8 mouse cellular contexts compared by ENCODE assay signal in genomic region chr9:48740098-48740505, GRCm38 (mm10).
A peak's percentile ranks its signal among the peaks of the same experiment; 100 is the strongest.
DNase-seq lines count a peak whose midpoint lies in the region; ATAC-seq lines count a peak whose summit lies in the region.

No protein-coding gene starts in this region.

- no peak overlapping the region for H3K9ac ChIP-seq in intestine, embryonic 15.5 days

- peak; percentile 94 for ATAC-seq in intestine, embryonic 15.5 days
- ATAC-seq in megakaryocyte-erythroid progenitor cell, adult 5-6 weeks (replicated peaks; ENCODE audit: low FRiP score, low TSS enrichment, poor library complexity, severe bottlenecking): peak; percentile 81

- H3K4me3 ChIP-seq in intestine, embryonic 15.5 days (replicated peaks): no peak overlapping the region

- no peaks in the 10 kb centered on the region for H3K36me3 ChIP-seq in intestine, embryonic 15.5 days

- H3K4me2 ChIP-seq in intestine, embryonic 15.5 days (replicated peaks): peak overlapping the region; percentile 47

- H3K27ac ChIP-seq in intestine, embryonic 15.5 days: peak overlapping the region; percentile 70; the same call in 1 of the 2 replicates

- no peaks in the 10 kb centered on the region for H3K9me3 ChIP-seq in intestine, embryonic 15.5 days

- intact Hi-C loops in left cerebral cortex, postnatal 10 days (cut with DNase I): no loop called here

- DNase-seq in adrenal gland, adult (ENCODE audit: inconsistent age in 2 of 2, low spot score in 1 of 2): peak; percentile 98
- DNase-seq in embryo, embryonic 10.5 days (ENCODE audit: low spot score): peak; percentile 65
- DNase-seq in gastrocnemius, postnatal 4 days (ENCODE audit: low spot score in 2 of 2): peak; percentile 81 to 94
- peak; percentile 89 to 95 for DNase-seq in left cerebral cortex, postnatal 10 days (ENCODE audit: extremely low spot score in 1 of 2, low spot score in 2 of 2)
- DNase-seq in right cerebral cortex, postnatal 14 days: peak; percentile 93
- peak; percentile 96 for DNase-seq in urinary bladder, postnatal 25 days (ENCODE audit: low spot score)

- peaks cover 36% of the 10 kb centered on the region for H3K4me1 ChIP-seq in intestine, embryonic 15.5 days (replicated peaks)

- WGBS in intestine, embryonic 15.5 days: 15% methylated on average over 11 of the region's 11 CpGs

- no peaks in the 10 kb centered on the region for H3K27me3 ChIP-seq in intestine, embryonic 15.5 days (replicated peaks)
